Mouse (Mus musculus) left cerebral cortex, postnatal 4 days (tissue): ENCODE data around the gene Exoc4. TPM values are rescaled to one million over a fixed set of nuclear protein-coding genes. Genes with fewer than 3 reads are reported as not detected.

Experiments used
- DNase-seq: peaks from one replicate; pipeline ENCODE4 v3.0.0-alpha.2; 2022
- intact Hi-C: fragments of 180-260 bp; cut with DNase I; formaldehyde crosslinking; loops from one replicate; pipeline ENCODE4 v1.15.1; 2025
- total RNA-seq, 2 experiments: library from RNA; stranded (reverse); gene quantifications; 2 replicates each; pipeline ENCODE4 v1.2.3; 2021

Exoc4 gene
- total RNA-seq = 10 to 100 TPM; 86.7 to 94.1 TPM

DNA sequence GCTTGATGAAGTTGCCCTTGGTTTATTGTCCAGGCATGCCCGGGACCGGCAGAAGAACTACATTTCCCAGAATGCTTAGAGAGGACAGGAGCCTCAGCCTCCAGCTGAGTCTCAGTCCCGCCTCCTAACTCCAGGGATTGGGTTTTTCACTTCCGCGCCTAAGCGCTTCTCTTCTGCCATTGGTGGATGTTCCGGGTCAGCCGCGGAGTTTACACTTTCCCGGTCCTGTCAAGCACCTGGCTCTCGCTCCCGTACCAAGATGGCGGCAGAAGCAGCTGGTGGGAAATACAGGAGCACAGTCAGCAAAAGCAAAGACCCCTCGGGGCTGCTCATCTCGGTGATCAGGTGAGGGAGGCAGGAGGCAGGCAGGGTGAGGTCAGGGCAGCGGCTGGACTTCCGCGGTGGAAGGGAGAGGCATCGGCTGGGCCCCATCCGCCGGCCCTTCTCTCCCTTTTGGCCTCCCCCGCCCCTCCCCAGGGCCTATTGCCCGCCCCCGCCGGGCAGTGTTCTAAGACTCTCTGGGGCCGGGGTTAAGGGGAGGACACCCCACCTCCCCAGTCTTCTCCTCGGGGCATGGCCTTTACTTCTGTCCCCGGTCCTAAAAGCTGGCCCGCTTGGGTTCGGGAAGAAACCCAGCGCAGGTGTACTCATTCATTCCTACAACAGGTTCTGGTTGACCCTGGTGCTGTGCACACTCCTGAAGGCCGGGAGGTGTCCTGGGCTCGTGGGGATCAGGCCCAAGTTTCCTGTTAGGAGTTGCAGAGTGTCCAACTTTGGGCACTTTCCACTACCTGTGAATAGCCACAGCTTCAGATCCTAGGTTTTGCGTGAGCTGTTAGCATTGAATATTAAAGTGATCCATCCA is at the start of gene Exoc4:
Exoc4 (plus strand) TSS at position 192 of the 865 bp plus-strand sequence.
- intact Hi-C loops = no loop called here

DNA sequence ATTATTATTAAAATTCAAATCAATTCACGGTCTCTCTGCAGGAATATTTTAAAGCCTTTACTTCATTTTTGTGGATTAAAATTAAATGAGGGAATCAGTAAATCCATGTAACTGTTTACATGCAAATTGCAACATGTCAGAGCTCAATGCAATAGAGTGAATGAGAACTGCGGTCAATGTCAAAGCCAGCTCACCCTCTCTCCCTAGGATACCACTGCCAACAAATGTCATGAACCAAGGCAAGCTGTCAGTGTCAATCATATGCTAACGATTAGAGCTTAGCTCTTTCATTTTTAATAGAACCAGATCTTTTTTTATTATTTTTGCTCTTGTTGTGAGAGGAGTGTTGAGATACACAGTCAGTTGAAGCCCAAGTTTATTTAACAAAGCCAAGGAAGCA is 30.1 kb upstream of the Exoc4 start:
- intact Hi-C loops = no loop called here
- no peak for DNase-seq

More for the DNA sequence above, at the start of gene Exoc4:
- DNase-seq = peak; percentile 95

- DNase-seq = no peak
- intact Hi-C loops = no loop called here
Measured at GRCm38 (mm10) chr6:33226700-33227099, 22.2 kb upstream of the Exoc4 start.

GRCm38 (mm10) chr6:33227371-33227770 is 21.5 kb upstream of the Exoc4 start:
- intact Hi-C loops = no loop called here
- DNase-seq = no peak

DNA sequence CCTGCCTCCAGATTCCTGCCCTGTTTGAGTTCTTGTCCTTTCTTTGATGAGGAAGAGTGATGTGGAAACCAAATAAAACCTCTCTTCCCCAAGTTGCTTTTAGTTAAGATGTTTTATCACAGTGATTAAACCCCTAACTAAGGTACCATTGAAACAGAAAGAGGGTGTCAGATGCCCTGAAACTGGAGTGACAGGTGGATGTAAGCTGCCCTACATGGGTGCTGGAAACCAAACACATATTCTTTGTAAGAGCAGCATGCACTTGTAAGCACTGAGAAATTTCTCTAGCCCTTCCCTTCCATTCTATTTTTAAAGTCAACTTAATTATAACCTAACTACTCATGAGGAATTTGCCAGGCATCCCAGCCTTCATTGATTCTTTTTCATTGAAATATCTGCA is 7.6 kb upstream of the Exoc4 start:
- DNase-seq = no peak
- intact Hi-C loops = no loop called here

DNA sequence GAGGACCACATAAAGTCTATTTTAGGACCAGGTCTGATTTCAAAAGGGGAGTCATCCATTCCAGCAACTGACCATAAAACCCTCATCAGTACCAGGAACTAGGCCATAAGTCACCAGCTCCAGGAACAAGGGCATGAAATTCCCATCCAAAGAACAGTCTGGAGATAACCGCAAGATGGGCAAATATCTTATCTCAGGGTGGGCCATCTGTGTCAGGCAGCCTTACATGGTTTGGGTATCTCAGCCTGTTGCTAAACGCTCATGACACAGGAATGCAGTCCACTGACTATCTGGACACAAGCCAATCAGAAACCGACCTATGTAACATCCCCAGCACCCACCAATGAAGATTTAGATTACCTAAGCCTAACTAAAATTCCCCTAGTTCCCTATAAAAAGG is 4.3 kb upstream of the Exoc4 start:
- intact Hi-C loops = no loop called here
- DNase-seq = no peak

- intact Hi-C loops = no loop called here
- no peak for DNase-seq
Measured at GRCm38 (mm10) chr6:33247146-33247545, 1.7 kb upstream of the Exoc4 start.

DNA sequence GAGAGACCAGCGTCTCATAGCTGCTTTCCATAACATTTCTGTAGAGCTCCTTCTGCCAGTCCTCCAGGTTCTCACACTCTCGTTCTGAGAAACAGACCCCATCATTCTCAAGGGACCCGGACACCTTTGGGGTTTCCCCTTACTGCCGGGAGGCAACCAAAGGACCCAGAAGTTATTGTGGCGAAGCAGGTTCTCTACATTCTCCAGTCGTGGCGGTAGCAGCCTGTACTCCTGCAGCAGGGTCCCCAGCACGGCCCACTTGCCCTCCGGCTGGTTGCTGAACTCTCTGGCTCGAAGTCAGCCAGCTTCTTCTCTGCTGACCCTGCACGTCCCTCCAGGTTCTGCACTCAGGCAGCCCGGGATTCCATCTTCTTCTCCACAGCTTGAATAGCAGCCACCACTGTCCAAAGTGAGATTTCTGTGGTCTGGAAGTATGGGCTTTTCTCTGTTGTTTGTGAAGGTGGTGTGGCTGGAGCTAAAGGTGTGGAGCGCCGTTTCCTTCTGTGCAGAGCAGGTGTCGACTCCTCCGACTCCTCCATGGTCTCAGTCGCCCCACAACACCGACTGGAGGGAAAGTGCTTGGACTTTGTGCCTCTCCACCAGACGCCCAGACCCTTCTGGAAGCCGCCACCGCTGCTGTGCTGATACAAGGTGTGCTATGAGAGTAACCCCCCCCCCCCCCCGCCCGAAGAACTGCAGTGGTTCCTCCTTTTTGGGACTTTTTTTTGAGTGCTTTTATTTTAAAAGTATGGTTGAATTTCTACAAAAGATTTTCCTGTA is 1.1 kb upstream of the Exoc4 start:
- intact Hi-C loops = no loop called here
- DNase-seq = no peak

GRCm38 (mm10) chr6:33256638-33257037 is 7.8 kb downstream of the Exoc4 start:
- intact Hi-C loops = no loop called here
- DNase-seq = no peak

DNA sequence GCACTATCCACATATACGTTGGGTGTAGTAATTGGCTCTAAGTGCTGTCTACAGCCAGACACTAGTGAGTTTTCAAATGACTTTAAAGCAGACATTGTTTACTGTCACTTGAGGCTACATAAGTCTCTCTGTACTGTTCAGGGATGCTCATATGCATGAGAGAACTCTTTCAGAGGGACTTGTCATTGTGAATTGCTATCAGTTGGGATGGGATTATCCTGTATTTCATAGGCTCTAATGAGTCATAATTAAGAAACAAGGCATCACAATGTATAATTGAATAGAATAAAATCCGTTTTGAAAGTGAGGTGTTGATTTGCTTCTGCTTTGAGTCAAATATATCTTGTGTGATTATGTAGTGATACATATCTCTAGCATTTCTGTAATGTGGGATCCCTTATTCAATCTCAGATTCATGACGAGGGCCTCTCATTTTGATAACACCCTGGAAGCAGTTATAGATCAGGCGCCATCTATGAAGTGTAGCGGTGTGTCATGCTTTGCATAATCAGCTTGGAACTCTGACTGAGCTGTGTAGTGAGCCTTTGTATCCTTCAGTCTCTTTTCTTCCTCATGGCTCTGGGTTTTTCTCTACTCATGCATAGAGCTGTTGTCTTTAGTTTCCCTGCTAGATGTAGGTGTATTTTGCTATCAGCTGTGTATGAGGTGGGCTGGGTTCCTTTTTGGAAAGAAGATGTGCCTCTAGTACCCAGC is 8.3 kb downstream of the Exoc4 start:
- intact Hi-C loops = no loop called here
- DNase-seq = no peak

GRCm38 (mm10) chr6:33259926-33260325 is 11.0 kb downstream of the Exoc4 start:
- DNase-seq = no peak
- intact Hi-C loops = no loop called here

DNA sequence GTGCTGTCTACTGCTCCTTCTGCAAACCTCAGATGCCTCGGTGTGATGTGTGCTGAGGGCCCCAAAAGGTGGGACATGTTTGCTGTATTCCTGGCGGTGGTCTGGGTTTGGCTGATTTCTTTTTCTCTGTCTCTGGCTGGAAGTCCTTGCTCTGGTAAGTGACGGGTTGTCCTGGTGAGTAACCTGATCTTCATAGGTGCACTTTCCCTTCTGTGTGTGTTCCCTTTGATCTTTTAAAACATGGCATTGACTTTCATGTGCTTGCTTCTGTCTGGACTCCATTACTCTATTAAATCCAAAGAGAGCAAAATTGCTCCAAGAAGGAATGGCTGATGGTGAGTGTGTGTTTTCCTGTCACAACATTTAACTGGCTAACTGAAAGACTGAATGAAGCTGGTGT is 12.7 kb downstream of the Exoc4 start:
- no peak for DNase-seq
- intact Hi-C loops = no loop called here

DNA sequence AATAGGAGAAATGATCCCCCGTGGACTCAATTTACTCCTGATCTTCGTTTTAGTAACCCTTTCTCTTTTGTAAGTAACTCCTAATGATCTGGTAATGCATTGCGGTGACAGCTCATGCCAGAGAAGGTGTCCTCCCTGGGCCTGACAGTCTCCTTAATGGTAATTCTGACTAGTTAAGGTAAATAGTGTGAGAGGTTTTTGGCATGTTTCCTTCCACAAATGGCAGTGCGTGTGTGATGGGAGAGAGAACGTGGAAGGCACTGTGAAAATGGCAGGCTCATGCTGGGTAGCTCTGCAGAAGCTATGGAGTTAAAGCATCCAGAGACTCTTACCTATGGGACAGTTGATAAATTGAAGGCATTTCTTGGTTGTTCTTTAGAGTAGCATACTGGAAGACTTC is 15.1 kb downstream of the Exoc4 start:
- no peak for DNase-seq
- intact Hi-C loops = no loop called here

GRCm38 (mm10) chr6:33264388-33264787 is 15.5 kb downstream of the Exoc4 start:
- no peak for DNase-seq
- intact Hi-C loops = no loop called here

DNA sequence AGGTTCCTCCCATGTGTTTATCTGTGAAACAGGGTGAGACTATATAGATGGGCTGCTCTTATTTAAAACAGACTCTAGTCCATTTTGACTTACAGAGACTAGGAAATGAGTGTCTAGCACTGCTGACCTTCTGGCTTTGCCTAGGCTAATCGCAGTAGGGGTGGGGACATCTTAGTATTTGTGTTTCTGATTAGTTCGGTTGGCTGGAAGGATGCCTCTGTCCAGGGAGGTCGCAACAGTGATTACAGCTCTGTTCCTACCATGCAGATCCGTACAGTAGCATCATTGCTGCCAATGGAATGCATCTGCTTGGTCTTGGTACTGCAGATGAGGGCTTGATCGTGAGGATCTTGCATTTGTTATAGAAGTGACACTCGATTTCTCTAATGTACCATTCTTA is 18.7 kb downstream of the Exoc4 start:
- no peak for DNase-seq
- intact Hi-C loops = no loop called here

- intact Hi-C loops = no loop called here
- no peak for DNase-seq
Measured at GRCm38 (mm10) chr6:33283523-33283922, 34.6 kb downstream of the Exoc4 start.

DNA sequence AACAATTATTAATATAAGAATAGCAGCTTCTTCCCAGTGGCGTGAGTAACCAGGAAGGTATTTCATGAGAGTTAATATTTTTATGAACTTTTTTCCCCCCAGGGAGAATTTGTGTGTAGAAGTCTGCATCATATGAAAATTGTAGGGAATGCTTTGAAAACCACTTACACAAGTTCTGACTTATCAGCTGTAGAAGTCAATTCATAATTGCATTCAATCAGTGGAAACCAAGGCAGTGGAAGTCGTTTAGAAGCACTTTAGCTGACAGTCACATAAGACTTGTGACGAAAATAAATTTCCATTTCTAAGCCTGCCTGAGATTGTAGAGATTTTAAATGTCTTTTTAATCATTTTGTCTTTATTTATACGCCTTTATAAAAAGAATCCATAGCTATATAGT is 35.1 kb downstream of the Exoc4 start:
- DNase-seq = no peak
- intact Hi-C loops = no loop called here

- intact Hi-C loops = no loop called here
- no peak for DNase-seq
Measured at GRCm38 (mm10) chr6:33286376-33286775, 37.5 kb downstream of the Exoc4 start.

GRCm38 (mm10) chr6:33294626-33295025 is 45.7 kb downstream of the Exoc4 start:
- intact Hi-C loops = no loop called here
- DNase-seq = peak; percentile 57

GRCm38 (mm10) chr6:33297566-33297965 is 48.7 kb downstream of the Exoc4 start:
- DNase-seq = no peak
- intact Hi-C loops = no loop called here

DNA sequence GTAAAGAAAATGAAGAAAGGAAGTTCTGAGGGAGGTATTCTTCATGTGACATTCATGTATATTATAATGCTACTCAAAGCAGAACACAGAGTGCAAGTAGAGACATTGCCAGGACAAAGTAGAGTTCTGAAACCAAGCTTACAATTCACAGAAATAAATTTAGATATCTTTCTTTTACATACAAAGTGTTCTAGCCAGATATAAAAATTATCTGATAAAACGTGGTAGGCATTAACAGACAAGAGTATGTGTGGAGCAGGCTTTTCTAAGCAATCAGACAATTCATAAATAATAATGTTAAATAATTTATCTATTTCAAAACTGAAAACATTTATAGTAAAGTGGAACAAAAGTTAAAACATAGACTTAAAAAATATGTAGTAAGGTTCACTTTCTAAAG is 49.9 kb downstream of the Exoc4 start:
- DNase-seq = no peak
- intact Hi-C loops = no loop called here
